Mouse (Mus musculus) monocyte, adult 2 months (primary cell): Measurements from ENCODE around the gene Ccsap.

Experiments
- DNase-seq, 2 experiments: peaks; one replicate each; pipeline ENCODE4 v3.0.0; 2022; ENCODE audit warnings: low spot score in 2 of 2, low read depth in 1 of 2

Ccsap gene

GRCm38 (mm10) chr8:123807024-123807431 is 53.0 kb downstream of the Ccsap start:
- no peak for DNase-seq

DNA sequence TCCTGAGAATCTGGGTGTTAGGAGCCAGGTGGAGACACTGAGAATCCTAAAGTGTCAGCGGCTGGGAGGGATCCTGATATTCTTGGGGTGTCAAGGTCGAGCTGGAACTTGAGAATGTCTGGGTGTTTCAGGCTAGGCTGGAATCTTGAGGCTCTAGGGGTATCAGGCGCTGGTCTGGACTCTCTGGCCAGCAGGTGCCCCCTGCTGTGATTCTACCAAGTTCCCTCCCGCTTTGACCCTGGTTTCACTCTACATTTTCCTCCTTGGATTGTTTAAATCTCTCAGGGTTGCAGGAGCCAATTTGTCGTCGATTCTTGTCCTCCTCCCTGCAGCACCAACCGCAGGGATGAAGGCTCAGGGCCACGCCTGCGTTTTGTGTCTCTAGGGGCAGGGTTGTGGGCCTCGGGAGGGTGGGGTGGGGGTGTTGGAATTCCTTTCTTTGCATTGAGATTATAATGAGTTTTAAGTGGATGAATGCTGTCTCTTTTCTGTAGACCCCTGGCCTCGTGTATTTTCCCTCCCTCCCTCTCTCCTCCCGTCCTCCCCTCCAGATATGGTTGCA is 53.6 kb downstream of the Ccsap start:
- no peak for DNase-seq

GRCm38 (mm10) chr8:123805718-123806373 is 54.2 kb downstream of the Ccsap start, which contains the start of gene Rab4a:
Rab4a (plus strand) TSS chr8:123805985.
- DNase-seq = no peak

- no peak for DNase-seq
Observed at GRCm38 (mm10) chr8:123805209-123805717, 54.7 kb downstream of the Ccsap start.

- no peak for DNase-seq
Observed at GRCm38 (mm10) chr8:123804586-123804985, 55.4 kb downstream of the Ccsap start.

DNA sequence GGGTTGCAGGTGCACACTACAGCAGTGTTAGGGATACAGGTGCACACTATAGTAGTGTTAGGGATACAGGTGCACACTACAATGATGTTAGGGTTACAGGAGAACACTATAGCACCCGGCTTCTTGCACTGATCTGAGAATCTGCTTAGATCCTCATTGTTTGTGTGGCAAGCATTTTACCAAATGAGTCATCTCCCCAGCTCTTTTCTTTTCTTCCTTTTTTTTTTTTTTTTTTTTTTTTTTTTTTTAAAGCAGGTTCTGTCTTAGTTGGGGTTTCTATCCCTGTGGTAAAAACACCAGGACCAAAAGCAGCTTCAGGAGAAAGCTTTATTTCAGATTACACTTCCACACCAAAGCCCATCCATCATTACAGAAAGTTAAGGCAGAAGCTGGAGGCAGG is 56.4 kb downstream of the Ccsap start:
- no peak for DNase-seq

DNA sequence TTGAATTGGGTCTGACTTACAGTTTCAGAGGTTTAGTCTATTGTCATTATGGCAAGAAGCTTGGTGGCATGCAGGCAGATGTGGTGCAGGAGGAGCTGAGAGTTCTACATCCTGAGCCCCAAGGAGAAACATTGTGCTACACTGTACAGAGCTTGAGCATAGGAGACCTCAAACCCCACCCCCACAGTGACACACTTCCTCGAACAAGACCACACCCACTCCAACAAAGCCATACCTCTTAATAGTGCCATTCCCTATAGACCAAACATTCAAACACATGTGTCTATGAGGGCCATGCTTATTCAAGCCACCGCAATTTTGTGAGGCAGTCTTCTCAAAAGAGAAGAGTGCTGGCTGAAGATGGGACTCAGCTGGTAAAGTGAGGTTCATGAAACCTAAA is 58.5 kb downstream of the Ccsap start:
- no peak for DNase-seq

DNA sequence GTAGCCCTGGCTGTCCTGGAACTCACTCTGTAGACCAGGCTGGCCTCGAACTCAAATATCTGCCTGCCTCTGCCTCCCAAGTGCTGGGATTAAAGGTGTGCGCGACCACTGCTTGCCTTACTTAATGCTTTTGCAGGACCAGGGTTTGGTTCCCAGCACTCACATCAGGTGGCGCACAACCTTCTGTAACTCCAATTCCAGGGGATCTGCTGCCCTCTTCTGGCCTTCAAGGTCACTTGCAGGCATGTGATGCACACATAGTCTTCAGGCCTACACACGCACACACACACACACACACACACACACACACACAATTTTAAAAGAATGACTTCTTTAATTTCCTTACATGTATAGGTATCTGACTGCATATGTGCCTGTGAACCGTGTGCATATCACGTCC is 59.1 kb downstream of the Ccsap start:
- DNase-seq = no peak

GRCm38 (mm10) chr8:123799885-123800284 is 60.1 kb downstream of the Ccsap start:
- no peak for DNase-seq

DNA sequence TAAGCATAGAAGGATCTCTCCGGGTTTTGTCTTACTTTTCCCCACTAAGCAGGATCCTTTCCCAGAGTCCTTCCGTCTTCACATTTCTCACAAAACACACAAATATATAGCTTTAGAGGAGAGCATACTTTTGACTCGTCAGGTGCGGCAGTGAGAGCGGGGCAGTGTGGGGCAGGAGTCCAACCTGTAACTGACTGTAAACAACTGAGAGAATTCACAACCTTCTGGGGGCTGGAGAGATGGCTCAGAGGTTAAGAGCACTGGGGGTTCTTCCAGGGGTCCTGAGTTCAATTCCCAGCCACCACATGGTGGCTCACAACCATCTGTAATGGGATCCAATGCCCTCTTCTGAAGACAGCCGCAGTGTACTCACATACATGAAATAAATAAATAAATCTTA is 60.6 kb downstream of the Ccsap start:
- DNase-seq = no peak

DNA sequence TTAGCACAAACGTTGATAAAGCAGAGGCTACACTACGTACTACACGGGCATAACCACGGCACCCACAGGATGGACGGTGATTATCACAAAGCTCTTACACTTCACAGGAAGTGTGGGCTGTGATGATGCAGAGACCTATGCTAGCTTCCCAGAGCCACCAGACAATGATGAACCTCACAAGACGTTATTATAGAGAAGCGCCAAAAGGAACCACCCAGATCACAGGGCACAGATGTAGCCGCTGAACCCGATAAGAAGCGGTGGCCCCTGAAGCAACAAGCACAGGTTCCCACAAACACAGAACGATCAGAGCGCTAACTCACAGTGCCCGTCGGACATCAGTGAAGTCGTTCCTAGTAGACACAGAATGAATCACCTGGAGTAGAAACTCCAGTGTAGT is 62.1 kb downstream of the Ccsap start:
- DNase-seq = no peak

DNA sequence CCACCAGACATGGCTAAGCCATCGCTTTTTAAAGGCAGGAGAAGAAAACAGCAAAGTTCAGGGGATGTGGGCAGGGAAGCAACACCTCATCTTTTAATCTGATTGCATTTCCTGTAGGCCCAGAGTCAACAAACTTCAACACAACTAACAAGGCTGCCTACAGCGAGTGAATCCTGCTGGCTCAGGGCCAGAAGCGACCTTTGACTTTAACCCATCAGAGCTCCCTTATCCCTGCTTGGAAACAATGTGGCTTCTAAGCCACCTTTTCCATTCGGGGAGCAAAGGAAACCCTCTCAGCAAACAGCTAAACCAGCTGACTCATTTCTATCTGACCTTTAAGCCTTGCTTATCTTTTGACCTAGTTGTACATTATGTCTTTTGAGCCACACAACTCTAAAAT is 63.3 kb downstream of the Ccsap start:
- no peak for DNase-seq

GRCm38 (mm10) chr8:123794766-123795165 is 65.2 kb downstream of the Ccsap start:
- no peak for DNase-seq

- no peak for DNase-seq
Observed at GRCm38 (mm10) chr8:123793900-123794299, 66.1 kb downstream of the Ccsap start.

DNA sequence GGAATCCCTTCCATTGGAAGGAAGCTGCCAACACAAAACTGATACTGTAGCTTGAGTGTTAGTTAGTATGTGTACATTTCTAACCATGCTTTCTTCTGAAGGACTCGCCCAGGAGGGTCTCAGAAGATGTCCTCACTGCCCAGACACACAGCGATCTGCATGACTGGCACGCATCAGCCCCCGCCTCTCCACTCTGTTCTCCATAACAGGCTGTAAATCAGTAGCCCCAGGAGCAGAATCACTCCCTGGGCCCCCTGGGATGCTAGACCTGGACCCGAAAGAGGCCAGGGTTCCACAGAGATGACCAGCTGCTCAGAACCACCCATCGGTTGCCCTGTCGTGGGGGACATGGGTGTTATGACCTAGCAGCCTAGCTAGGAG is 68.2 kb downstream of the Ccsap start:
- no peak for DNase-seq

- no peak for DNase-seq
Observed at GRCm38 (mm10) chr8:123791101-123791844, 68.7 kb downstream of the Ccsap start.
